Mouse (Mus musculus) cerebellum, adult (tissue): Measurements from ENCODE around the gene Ntmt1.

Source experiments
- ATAC-seq: cut with Nextera tagmentation; 2 replicates; pipeline ENCODE4 v1.9.2; 2017; ENCODE audit warnings: mild to moderate bottlenecking, moderate library complexity, mixed read lengths; ENCODE audit not compliant: insufficient number of reproducible peaks, low FRiP score, low TSS enrichment

Ntmt1 gene

GRCm38 (mm10) chr2:30857076-30857475 lies 49.5 kb downstream of the Ntmt1 start:
- no peak for ATAC-seq

- no peak for ATAC-seq
Observed at GRCm38 (mm10) chr2:30859782-30860181, 52.2 kb downstream of the Ntmt1 start.

- no peak for ATAC-seq
Observed at GRCm38 (mm10) chr2:30862081-30862480, 54.5 kb downstream of the Ntmt1 start.

GRCm38 (mm10) chr2:30863574-30863973 lies 55.9 kb downstream of the Ntmt1 start:
- no peak for ATAC-seq

- ATAC-seq, result no peak
Observed at GRCm38 (mm10) chr2:30864968-30865381, 57.3 kb downstream of the Ntmt1 start.

GRCm38 (mm10) chr2:30865426-30865825 lies 57.8 kb downstream of the Ntmt1 start:
- ATAC-seq, result no peak

GRCm38 (mm10) chr2:30870863-30871262 lies 63.2 kb downstream of the Ntmt1 start:
- no peak for ATAC-seq
